Mouse (Mus musculus): ENCODE results near the gene Gm5591. TPM values are rescaled to one million over a fixed set of nuclear protein-coding genes. Genes with fewer than 3 reads are reported as not detected.
"Not testable (repeated sequence)": the region's sequence is repeated elsewhere in the genome, so short reads cannot be mapped to it uniquely, and the experiment has no call there.

The Gm5591 gene
- not detected in 2 replicates for polyA plus RNA-seq (2015; fragmentation: Nextera tagmentation; extraction: Ambion mirVana)

- ATAC-seq (ENCODE audit: insufficient number of reproducible peaks, low FRiP score, low TSS enrichment, low read depth); H3K9ac ChIP-seq; H3K4me3 ChIP-seq (replicated peaks); H3K4me2 ChIP-seq (replicated peaks); H3K36me3 ChIP-seq; H3K27ac ChIP-seq (replicated peaks); H3K27me3 ChIP-seq; H3K9me3 ChIP-seq (replicated peaks); H3K4me1 ChIP-seq: not testable (repeated sequence)
- WGBS = 60% methylated on average over 2 of the region's 2 CpGs
Measured at GRCm38 (mm10) chr7:38528093-38528492, at the start of gene Gm5591. TSS of gene Gm5591 (minus strand) at chr7:38528193.

- H3K27me3 ChIP-seq; ATAC-seq (ENCODE audit: insufficient number of reproducible peaks, low FRiP score, low TSS enrichment, low read depth); H3K36me3 ChIP-seq; H3K4me1 ChIP-seq; H3K4me3 ChIP-seq (replicated peaks); H3K9me3 ChIP-seq (replicated peaks); H3K4me2 ChIP-seq (replicated peaks); H3K9ac ChIP-seq; H3K27ac ChIP-seq (replicated peaks): not testable (repeated sequence)
- WGBS = 72% methylated on average over 1 of the region's 1 CpGs
Measured at GRCm38 (mm10) chr7:38488468-38488867, 39.5 kb downstream of the Gm5591 start.
